Mouse (Mus musculus) midbrain, postnatal 0 days (tissue): ENCODE measurements around the gene Ubald1. TPM values are rescaled to one million over a fixed set of nuclear protein-coding genes. Genes with fewer than 3 reads are reported as not detected.

Source experiments
- ATAC-seq: fragments of 200-750 bp; cut with Nextera tagmentation; 2 replicates; pipeline ENCODE4 v1.8.0; 2017; ENCODE audit warnings: moderate number of reproducible peaks, mild to moderate bottlenecking, moderate TSS enrichment, moderate library complexity; ENCODE audit not compliant: low FRiP score
- DNase-seq: peaks from one replicate; pipeline ENCODE4 v3.0.0-alpha.2; 2015; ENCODE audit warnings: low spot score
- H3K27ac ChIP-seq: fragments of 300-500 bp; sonication (generic); 2 replicates; pipeline ENCODE4 v1.5.1; 2014; ENCODE audit warnings: low read depth, mild to moderate bottlenecking, low read length, mixed read lengths
- H3K27me3 ChIP-seq: fragments of 300-500 bp; sonication (generic); 2 replicates; pipeline ENCODE4 v1.6.1; 2014; ENCODE audit warnings: low read length, control low read depth, mixed read lengths; ENCODE audit not compliant: insufficient read depth
- H3K36me3 ChIP-seq: fragments of 300-500 bp; sonication (generic); 2 replicates; pipeline ENCODE4 v1.6.1; 2014; ENCODE audit warnings: low read length, control low read depth, mixed read lengths; ENCODE audit not compliant: insufficient read depth
- H3K4me1 ChIP-seq: fragments of 300-500 bp; sonication (generic); 2 replicates; pipeline ENCODE4 v1.6.1; 2014; ENCODE audit warnings: mild to moderate bottlenecking, control low read depth, antibody characterized with exemption, low read length, mixed read lengths; ENCODE audit not compliant: insufficient read depth
- H3K4me2 ChIP-seq: fragments of 300-500 bp; sonication (generic); 2 replicates; pipeline ENCODE4 v1.6.1; 2014; ENCODE audit warnings: low read depth, mild to moderate bottlenecking, low read length, mixed read lengths; ENCODE audit not compliant: poor library complexity, severe bottlenecking
- H3K4me3 ChIP-seq: fragments of 300-500 bp; sonication (generic); 2 replicates; pipeline ENCODE4 v1.5.1; 2014; ENCODE audit warnings: low read depth, mild to moderate bottlenecking, low read length, moderate library complexity
- H3K9ac ChIP-seq: fragments of 300-500 bp; sonication (generic); replicated peaks from 2 replicates; pipeline ENCODE4 v1.6.1; 2014; ENCODE audit warnings: mild to moderate bottlenecking, low read length, moderate library complexity, mixed read lengths; ENCODE audit not compliant: poor library complexity, severe bottlenecking
- H3K9me3 ChIP-seq: fragments of 300-500 bp; sonication (generic); 2 replicates; pipeline ENCODE4 v1.6.1; 2016; ENCODE audit warnings: low read length, control low read depth
- CTCF ChIP-seq: IDR thresholded peaks from 2 replicates; pipeline ENCODE4 v1.5.1; 2016; ENCODE audit warnings: antibody characterized with exemption, mild to moderate bottlenecking
- WGBS: fragments of 180-500 bp; shearing (Covaris S2); extraction: QIAGEN DNeasy Blood & Tissue Kit; methylation state at CpG from one replicate; pipeline ENCODE4 v1.1.7; 2014; 5-methylcytosine and 5-hydroxymethylcytosine counted together
- polyA plus RNA-seq: library from polyadenylated mRNA; unstranded; fragments of >200 nt; fragmentation: Nextera tagmentation; extraction: Ambion mirVana; gene quantifications from 2 replicates; pipeline ENCODE4 v1.2.1, GENCODE M21; 2015
- total RNA-seq: library from RNA; depleted of rRNA; stranded (reverse); fragments of >200 nt; gene quantifications from 2 replicates; pipeline ENCODE4 v1.2.3, GENCODE M21; 2014

The Ubald1 gene
- total and polyA plus RNA-seq, 2 experiments from 2014 or later = 35.0 to 79.9 TPM

DNA sequence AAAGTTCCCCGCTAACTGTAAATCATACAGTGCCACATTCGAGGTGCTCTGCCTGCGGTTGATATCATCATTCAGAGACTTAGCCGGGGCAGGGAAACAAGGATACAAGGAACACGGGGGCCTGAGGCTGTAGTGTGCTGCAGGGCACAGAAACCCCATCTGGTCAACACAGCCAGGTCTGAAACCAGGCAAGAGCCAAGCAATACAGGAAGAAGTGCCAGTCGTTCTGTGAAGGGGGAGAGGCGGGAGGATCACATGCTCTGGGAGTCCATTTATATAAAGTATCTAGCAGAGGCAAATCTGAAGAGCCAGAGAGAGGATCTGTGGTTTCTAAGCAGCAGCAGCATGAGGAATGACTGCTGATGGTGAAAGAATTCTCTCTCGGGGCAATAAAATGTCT is 39.9 kb downstream of the Ubald1 start:
- 83% methylated on average over 8 of the region's 8 CpGs for WGBS
- H3K27ac ChIP-seq = no peak overlapping the region
- no peak overlapping the region for H3K9ac ChIP-seq
- ATAC-seq (no peak), DNase-seq (no peak)
- H3K9me3 ChIP-seq = no peaks in the 10 kb centered on the region
- H3K27me3 ChIP-seq = no peaks in the 10 kb centered on the region
- no peaks in the 10 kb centered on the region for H3K4me1 ChIP-seq
- no peak overlapping the region for H3K4me3 ChIP-seq
- TF ChIP-seq CTCF = no peak
- no peak overlapping the region for H3K4me2 ChIP-seq
- H3K36me3 ChIP-seq = no peaks in the 10 kb centered on the region

- Histone ChIP-seq H3K27me3 (no peaks in the 10 kb centered on the region), H3K27ac (no peak overlapping the region), H3K9me3 (no peaks in the 10 kb centered on the region), H3K9ac (no peak overlapping the region), H3K4me1 (no peaks in the 10 kb centered on the region), H3K36me3 (no peaks in the 10 kb centered on the region), H3K4me3 (no peak overlapping the region), H3K4me2 (no peak overlapping the region)
- DNase-seq (no peak), ATAC-seq (no peak)
- WGBS = 78% methylated on average over 3 of the region's 3 CpGs
- TF ChIP-seq CTCF = no peak
These were observed 40.6 kb downstream of the Ubald1 start for GRCm38 (mm10) chr16:4839552-4839951.

- H3K4me1 ChIP-seq = no peaks in the 10 kb centered on the region
- no peaks in the 10 kb centered on the region for H3K27me3 ChIP-seq
- no peaks in the 10 kb centered on the region for H3K36me3 ChIP-seq
- no peak for TF ChIP-seq CTCF
- H3K4me3 ChIP-seq = no peak overlapping the region
- no peak overlapping the region for H3K9ac ChIP-seq
- ATAC-seq (no peak), DNase-seq (no peak)
- no peak overlapping the region for H3K27ac ChIP-seq
- H3K4me2 ChIP-seq = no peak overlapping the region
- no peaks in the 10 kb centered on the region for H3K9me3 ChIP-seq
- WGBS = 79% methylated on average over 3 of the region's 3 CpGs
These were observed 42.5 kb downstream of the Ubald1 start for GRCm38 (mm10) chr16:4837631-4838030.

DNA sequence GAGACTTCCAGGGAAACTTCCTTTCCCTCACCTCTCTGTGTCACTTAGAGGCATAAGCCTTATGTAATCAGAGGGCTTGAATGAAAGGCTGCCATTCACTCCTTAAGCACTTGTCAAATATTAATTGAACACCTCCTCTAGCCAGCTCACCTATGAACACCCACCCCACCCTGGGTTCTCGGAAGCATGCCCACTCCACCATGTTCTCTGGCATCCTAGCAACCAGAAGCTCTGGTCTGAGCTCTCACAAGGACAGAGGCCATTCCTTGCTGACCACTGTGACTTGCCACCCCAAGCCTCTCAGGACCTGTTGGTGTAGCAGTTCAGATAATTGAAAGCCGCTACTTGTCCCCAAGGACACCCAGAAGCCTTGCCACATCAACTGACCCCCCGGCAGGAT is 44.9 kb downstream of the Ubald1 start, which contains the start of gene 4930562C15Rik:
TSS of gene 4930562C15Rik (plus strand) at position 226 of the 400 bp plus-strand sequence.
- Histone ChIP-seq H3K36me3 (no peaks in the 10 kb centered on the region), H3K4me2 (no peak within 1 kb of the TSS), H3K9ac (no peak within 1 kb of the TSS), H3K27ac (no peak within 1 kb of the TSS), H3K4me3 (no peak within 1 kb of the TSS), H3K9me3 (no peaks in the 10 kb centered on the region), H3K4me1 (no peaks in the 10 kb centered on the region), H3K27me3 (no peaks in the 10 kb centered on the region)
- WGBS = 87% methylated on average over 3 of the region's 3 CpGs
- no peak for DNase-seq
- TF ChIP-seq CTCF = no peak
- no peak for ATAC-seq

GRCm38 (mm10) chr16:4833858-4834257 is 46.3 kb downstream of the Ubald1 start:
- 76% methylated on average over 2 of the region's 2 CpGs for WGBS
- TF ChIP-seq CTCF = no peak
- ATAC-seq (no peak), DNase-seq (no peak)
- Histone ChIP-seq H3K4me1 (no peaks in the 10 kb centered on the region), H3K4me3 (no peak overlapping the region), H3K27ac (no peak overlapping the region), H3K4me2 (no peak overlapping the region), H3K36me3 (no peaks in the 10 kb centered on the region), H3K9me3 (no peaks in the 10 kb centered on the region), H3K9ac (no peak overlapping the region), H3K27me3 (no peaks in the 10 kb centered on the region)

DNA sequence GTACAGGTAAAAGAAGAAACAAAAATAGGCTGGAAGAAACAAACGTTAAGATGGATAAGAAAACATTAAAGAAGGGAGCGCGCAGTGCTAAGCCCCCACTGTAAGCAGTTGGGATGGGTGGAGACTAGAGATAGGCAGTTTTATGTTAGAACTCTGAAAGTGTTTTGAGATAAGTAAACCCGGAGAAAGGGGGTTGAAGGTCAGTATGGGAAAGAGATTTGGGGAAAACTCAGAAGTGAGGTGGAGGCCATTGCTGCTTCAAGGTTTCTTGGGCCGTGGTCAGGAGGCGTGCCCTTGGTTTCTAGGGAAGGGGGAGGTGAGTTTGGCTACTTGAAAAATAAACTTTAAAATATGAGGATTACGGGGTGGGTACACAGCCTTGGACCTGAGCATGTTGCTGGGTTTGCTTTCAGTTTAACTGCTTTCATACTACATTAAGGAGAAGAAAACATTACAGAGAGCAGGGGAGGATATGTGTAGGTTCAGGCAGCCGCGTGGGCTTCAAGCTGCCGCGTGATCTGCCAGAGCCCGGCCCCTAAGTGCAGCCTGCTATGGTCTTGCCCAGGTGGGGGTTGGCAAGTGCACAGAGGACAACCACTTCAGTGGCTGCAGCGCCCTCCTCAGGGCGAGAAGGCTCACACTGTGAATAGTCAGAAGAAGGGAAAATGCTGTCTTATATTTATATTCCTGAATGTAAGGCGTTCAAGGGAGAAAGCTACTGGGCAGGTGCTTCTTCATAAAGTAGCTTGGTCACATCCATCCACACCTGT is 48.3 kb downstream of the Ubald1 start:
- H3K36me3 ChIP-seq = no peaks in the 10 kb centered on the region
- H3K4me1 ChIP-seq = no peaks in the 10 kb centered on the region
- no peaks in the 10 kb centered on the region for H3K9me3 ChIP-seq
- WGBS = 72% methylated on average over 15 of the region's 15 CpGs
- DNase-seq = no peak
- H3K27me3 ChIP-seq = no peaks in the 10 kb centered on the region
- H3K27ac ChIP-seq = no peak overlapping the region
- no peak overlapping the region for H3K4me3 ChIP-seq
- TF ChIP-seq CTCF = no peak; the same call in 1 of the 2 replicates
- H3K9ac ChIP-seq = no peak overlapping the region
- no peak overlapping the region for H3K4me2 ChIP-seq
- no peak for ATAC-seq
